Mouse (Mus musculus): ENCODE results near the gene Ankrd44. TPM values are rescaled to one million over a fixed set of nuclear protein-coding genes. Genes with fewer than 3 reads are reported as not detected.
A peak's percentile ranks its signal among the peaks of the same experiment; 100 is the strongest.

Ankrd44 gene
- polyA plus RNA-seq, 1 experiment from 2014 or later = 29.9 TPM

DNA sequence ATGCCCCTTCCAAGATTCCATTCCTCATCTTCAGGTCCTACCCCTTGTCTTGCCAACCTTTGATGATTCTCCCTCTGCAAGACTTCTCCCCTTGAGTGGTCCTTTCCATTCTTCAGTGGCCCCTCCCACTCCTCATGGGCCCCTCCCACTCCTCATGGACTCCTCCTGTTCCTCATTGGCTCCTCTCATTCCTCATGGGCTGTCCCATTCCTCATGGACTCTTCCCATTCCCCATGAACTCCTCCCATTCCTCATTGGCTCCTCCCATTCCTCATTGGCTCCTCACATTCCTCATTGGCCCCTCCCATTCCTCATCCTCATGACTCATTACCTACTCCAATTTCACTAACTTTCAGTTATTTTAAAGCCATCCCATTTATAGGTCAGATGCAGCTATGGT lies 166.3 kb downstream of the Ankrd44 start:
- Histone ChIP-seq H3K4me3 (ENCODE audit: low read depth, low read length) (no peak overlapping the region), H3K9me3 (replicated peaks; ENCODE audit: control insufficient read depth, low read length, poor library complexity, severe bottlenecking) (no peaks in the 10 kb centered on the region), H3K36me3 (ENCODE audit: control insufficient read depth, insufficient read depth, low read length) (peaks cover 5% of the 10 kb centered on the region; the same call in 1 of the 2 replicates), H3K9ac (ENCODE audit: low read depth, low read length) (no peak overlapping the region), H3K27ac (ENCODE audit: low read length) (no peak overlapping the region), H3K27me3 (ENCODE audit: control insufficient read depth, insufficient read depth, low read depth, low read length) (no peaks in the 10 kb centered on the region), H3K4me1 (ENCODE audit: control insufficient read depth, insufficient read depth, low read length) (no peaks in the 10 kb centered on the region), H3K4me2 (ENCODE audit: low read length) (no peak overlapping the region)
- no peak for ATAC-seq

DNA sequence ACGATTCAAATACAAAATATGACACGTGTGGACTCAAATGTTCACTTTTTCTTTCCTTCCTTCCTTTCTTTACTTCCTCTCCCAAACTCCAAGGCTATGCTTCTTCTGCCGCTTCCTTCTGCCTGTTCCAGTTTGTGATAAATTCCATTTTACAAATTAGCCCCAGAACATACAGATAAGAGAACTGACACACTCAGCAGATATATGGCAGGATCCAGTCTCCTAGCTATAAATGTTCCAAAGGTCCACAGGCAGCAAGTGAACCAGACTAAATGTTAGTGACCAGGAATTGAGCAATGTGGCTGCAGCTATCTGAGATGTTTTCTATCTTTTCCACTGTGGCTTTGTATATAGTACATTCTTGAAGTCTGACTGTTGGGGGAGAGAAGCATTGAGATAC lies 168.9 kb downstream of the Ankrd44 start:
- no peak for ATAC-seq

DNA sequence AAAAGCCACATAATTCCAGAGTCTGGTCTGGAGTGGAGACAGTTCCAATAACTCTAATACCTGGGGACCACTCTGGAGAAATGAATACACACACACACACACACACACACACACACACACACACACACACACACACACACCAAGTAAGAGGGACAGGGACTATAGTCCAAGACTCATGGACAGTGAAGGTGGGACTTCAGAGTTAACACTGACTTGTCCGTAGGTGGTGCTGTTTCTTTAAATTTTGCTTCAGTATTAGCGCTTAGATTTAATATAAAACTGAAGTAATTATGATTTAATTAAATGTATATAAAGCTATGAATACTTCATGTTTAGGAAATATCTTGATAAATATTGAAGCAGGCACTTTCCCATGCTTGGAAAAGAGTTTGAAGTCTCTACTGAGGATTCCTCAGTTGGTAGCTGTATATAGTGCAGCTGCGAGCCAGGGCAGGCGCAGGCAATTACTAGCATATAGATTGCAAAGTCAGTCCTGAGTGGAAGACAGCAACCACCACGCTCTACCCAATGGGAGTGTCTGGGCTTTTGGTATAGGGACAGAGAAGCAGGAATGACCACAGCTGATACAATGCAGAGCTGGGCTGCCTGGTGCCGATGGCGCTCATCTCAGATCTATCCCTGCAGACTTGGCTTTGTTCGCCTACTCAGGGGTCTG lies 170.4 kb downstream of the Ankrd44 start:
- Histone ChIP-seq H3K4me1 (ENCODE audit: control insufficient read depth, insufficient read depth, low read length) (no peaks in the 10 kb centered on the region), H3K27ac (ENCODE audit: low read length) (no peak overlapping the region), H3K27me3 (ENCODE audit: control insufficient read depth, insufficient read depth, low read depth, low read length) (no peaks in the 10 kb centered on the region), H3K36me3 (ENCODE audit: control insufficient read depth, insufficient read depth, low read length) (no peaks in the 10 kb centered on the region), H3K4me2 (ENCODE audit: low read length) (no peak overlapping the region), H3K9ac (ENCODE audit: low read depth, low read length) (no peak overlapping the region), H3K9me3 (replicated peaks; ENCODE audit: control insufficient read depth, low read length, poor library complexity, severe bottlenecking) (no peaks in the 10 kb centered on the region), H3K4me3 (ENCODE audit: low read depth, low read length) (no peak overlapping the region)
- 87% methylated on average over 8 of the region's 8 CpGs for whole genome bisulfite sequencing
- ATAC-seq = peak; percentile 51; the same call in 1 of the 2 replicates

More for the DNA sequence above, 168.9 kb downstream of the Ankrd44 start:
- Histone ChIP-seq H3K4me1 (ENCODE audit: control insufficient read depth, insufficient read depth, low read length) (no peaks in the 10 kb centered on the region), H3K9me3 (replicated peaks; ENCODE audit: control insufficient read depth, low read length, poor library complexity, severe bottlenecking) (no peaks in the 10 kb centered on the region), H3K4me2 (ENCODE audit: low read length) (no peak overlapping the region), H3K27ac (ENCODE audit: low read length) (no peak overlapping the region), H3K4me3 (ENCODE audit: low read depth, low read length) (no peak overlapping the region), H3K27me3 (ENCODE audit: control insufficient read depth, insufficient read depth, low read depth, low read length) (no peaks in the 10 kb centered on the region), H3K9ac (ENCODE audit: low read depth, low read length) (no peak overlapping the region), H3K36me3 (ENCODE audit: control insufficient read depth, insufficient read depth, low read length) (peaks cover 5% of the 10 kb centered on the region; the same call in 1 of the 2 replicates)
- 90% methylated on average over 3 of the region's 3 CpGs for WGBS

DNA sequence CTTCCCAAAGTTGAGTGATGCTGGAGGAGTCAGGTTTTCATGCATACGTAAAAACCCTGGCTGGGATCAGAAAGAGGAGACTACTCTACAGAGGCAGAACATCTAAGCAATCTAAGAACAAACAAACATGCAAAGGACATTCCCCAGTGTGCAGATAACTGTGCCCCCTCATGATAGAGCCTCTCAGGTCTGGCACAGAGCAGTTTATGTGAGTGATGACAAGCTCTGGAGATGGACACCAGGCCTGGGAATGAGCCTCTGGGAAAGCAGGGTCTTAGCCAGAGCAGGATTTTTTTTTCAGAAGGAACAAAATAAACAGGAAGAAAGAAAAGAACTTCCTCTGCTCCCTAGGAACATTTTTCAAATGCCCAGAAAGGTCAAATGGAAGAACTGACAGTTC lies 176.2 kb downstream of the Ankrd44 start:
- no peaks in the 10 kb centered on the region for H3K27me3 ChIP-seq (ENCODE audit: control insufficient read depth, insufficient read depth, low read depth, low read length)
- ATAC-seq = no peak
- H3K36me3 ChIP-seq (ENCODE audit: control insufficient read depth, insufficient read depth, low read length) = no peaks in the 10 kb centered on the region
- peaks cover 4% of the 10 kb centered on the region; the same call in 1 of the 2 replicates for H3K4me1 ChIP-seq (ENCODE audit: control insufficient read depth, insufficient read depth, low read length)
- H3K4me3 ChIP-seq (ENCODE audit: low read depth, low read length) = no peak overlapping the region
- H3K9ac ChIP-seq (ENCODE audit: low read depth, low read length) = no peak overlapping the region
- no peak overlapping the region for H3K4me2 ChIP-seq (ENCODE audit: low read length)
- H3K9me3 ChIP-seq (replicated peaks; ENCODE audit: control insufficient read depth, low read length, poor library complexity, severe bottlenecking) = no peaks in the 10 kb centered on the region
- 73% methylated on average over 1 of the region's 1 CpGs for WGBS
- H3K27ac ChIP-seq (ENCODE audit: low read length) = peak overlapping the region; percentile 19; the same call in 1 of the 2 replicates

DNA sequence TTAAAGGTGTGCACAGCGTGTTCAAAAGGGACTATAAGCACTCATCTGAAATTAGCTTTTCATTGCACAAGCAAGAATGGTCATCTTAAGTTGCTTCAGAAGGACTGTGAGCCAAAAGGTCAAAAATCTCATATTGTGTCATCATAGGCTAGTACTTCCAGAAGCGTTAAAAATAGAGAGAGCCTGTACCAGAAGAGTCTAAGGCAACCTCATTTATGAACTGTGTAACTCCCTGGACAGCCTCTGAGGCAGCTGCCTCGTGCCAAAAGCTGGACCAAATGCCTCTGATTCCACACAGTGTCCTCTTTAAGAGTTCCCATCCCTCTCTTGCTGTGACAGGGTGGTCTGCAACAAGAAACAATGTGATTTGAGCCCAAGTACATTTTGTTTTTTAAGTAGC lies 176.7 kb downstream of the Ankrd44 start:
- Histone ChIP-seq H3K4me3 (ENCODE audit: low read depth, low read length) (no peak overlapping the region), H3K4me2 (ENCODE audit: low read length) (no peak overlapping the region), H3K36me3 (ENCODE audit: control insufficient read depth, insufficient read depth, low read length) (no peaks in the 10 kb centered on the region), H3K9me3 (replicated peaks; ENCODE audit: control insufficient read depth, low read length, poor library complexity, severe bottlenecking) (no peaks in the 10 kb centered on the region), H3K27me3 (ENCODE audit: control insufficient read depth, insufficient read depth, low read depth, low read length) (no peaks in the 10 kb centered on the region), H3K9ac (ENCODE audit: low read depth, low read length) (no peak overlapping the region), H3K4me1 (ENCODE audit: control insufficient read depth, insufficient read depth, low read length) (peaks cover 4% of the 10 kb centered on the region; the same call in 1 of the 2 replicates), H3K27ac (ENCODE audit: low read length) (peak overlapping the region; percentile 19; the same call in 1 of the 2 replicates)
- ATAC-seq = no peak
- 70% methylated on average over 3 of the region's 3 CpGs for WGBS

DNA sequence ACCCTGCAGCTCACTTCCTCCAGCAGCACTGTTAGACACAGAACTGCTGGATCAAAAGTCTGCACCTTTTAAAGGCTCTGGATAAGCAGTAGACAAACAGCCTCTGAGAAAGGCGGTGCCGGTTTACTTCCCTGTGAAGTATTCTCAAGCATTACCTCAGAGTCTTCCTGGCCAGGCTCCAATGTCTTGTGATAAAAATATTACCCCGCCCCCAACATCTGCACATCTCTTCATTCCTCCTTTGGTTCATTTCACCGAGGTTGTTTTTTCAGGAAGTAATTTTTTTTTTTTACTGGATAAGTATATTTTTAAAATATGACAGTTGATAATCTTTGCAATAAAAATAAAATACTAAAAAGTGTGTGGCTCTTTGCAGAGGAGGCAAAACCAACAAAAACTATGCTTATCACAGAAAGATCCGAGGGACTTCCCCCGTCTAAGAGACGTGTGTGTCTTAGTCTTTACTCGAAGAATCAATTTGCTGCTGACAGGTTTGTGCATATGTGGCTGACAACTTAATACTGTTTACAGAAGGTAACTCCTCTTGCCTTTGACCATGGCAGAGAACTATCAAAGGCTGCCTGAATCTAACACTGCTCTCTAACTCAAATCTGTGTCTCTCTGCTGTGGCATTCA lies 178.3 kb downstream of the Ankrd44 start:
- Histone ChIP-seq H3K27ac (ENCODE audit: low read length) (peak overlapping the region; percentile 22; the same call in 1 of the 2 replicates), H3K27me3 (ENCODE audit: control insufficient read depth, insufficient read depth, low read depth, low read length) (no peaks in the 10 kb centered on the region), H3K36me3 (ENCODE audit: control insufficient read depth, insufficient read depth, low read length) (no peaks in the 10 kb centered on the region), H3K9me3 (replicated peaks; ENCODE audit: control insufficient read depth, low read length, poor library complexity, severe bottlenecking) (no peaks in the 10 kb centered on the region), H3K9ac (ENCODE audit: low read depth, low read length) (no peak overlapping the region), H3K4me1 (ENCODE audit: control insufficient read depth, insufficient read depth, low read length) (peaks cover 4% of the 10 kb centered on the region; the same call in 1 of the 2 replicates), H3K4me3 (ENCODE audit: low read depth, low read length) (no peak overlapping the region), H3K4me2 (ENCODE audit: low read length) (no peak overlapping the region)
- no peak for ATAC-seq
- WGBS = 59% methylated on average over 8 of the region's 8 CpGs

DNA sequence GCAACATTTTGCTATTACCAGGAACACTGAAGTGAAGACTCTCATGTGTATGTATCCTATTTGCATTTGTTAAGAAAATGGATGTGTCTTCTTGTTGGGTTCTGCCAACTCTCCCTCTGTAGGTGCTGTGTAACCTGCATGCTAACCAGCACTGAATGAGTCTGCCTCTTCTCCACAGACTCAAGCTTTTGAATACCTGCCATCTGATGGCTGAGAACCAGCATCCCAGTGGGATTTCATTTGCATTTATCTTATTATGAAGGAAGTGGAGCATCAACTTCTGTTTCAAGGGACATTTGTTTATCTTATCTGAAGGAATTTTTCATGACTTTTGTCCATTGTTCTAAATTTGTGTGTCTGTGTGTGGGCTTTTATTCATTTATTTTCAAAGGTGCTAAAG lies 180.5 kb downstream of the Ankrd44 start:
- no peak overlapping the region for H3K4me2 ChIP-seq (ENCODE audit: low read length)
- H3K9ac ChIP-seq (ENCODE audit: low read depth, low read length) = no peak overlapping the region
- H3K27ac ChIP-seq (ENCODE audit: low read length) = no peak overlapping the region
- ATAC-seq = no peak
- peaks cover 4% of the 10 kb centered on the region; the same call in 1 of the 2 replicates for H3K4me1 ChIP-seq (ENCODE audit: control insufficient read depth, insufficient read depth, low read length)
- H3K4me3 ChIP-seq (ENCODE audit: low read depth, low read length) = no peak overlapping the region
- no peaks in the 10 kb centered on the region for H3K9me3 ChIP-seq (replicated peaks; ENCODE audit: control insufficient read depth, low read length, poor library complexity, severe bottlenecking)
- H3K36me3 ChIP-seq (ENCODE audit: control insufficient read depth, insufficient read depth, low read length) = no peaks in the 10 kb centered on the region
- no peaks in the 10 kb centered on the region for H3K27me3 ChIP-seq (ENCODE audit: control insufficient read depth, insufficient read depth, low read depth, low read length)

DNA sequence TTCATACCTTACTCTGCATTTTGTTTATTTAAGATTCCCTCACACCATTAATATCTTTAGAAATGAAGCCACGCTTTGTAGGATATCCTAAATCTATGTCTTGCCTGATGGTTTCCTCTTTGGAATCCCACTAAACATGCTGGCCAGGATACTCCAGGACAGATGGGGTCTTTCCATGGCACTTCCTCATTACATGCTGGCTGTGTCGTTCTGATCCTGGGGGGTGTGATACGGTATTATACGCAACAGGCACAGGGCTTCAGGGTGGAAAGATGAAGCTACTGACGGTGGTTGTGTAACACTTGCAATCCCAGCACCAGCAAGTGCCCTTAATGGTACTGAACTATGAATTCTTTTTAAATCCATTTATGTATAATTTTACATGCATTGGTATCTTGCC lies 182.0 kb downstream of the Ankrd44 start:
- no peak for ATAC-seq
- H3K4me2 ChIP-seq (ENCODE audit: low read length) = no peak overlapping the region
- 91% methylated on average over 5 of the region's 5 CpGs for WGBS

DNA sequence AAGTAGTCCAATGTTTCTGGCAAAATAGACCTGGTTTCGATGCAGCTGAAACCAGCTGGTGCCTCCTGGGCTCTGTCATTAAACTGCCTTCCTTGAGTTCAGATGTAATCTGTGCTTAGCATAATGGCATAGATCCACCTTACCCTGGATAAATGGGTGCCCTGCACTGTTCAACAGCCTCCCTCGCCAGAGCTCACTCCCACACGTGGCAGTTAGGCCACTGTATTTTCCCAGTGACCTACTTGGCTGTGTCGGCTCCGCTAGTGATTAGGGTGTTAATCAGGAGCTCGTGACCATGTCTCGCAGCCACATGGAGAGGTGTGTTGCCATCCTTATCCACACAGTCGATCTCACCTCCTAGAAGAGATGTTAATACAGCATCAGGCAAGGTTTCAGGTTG lies 183.1 kb downstream of the Ankrd44 start:
- Histone ChIP-seq H3K4me2 (ENCODE audit: low read length) (no peak overlapping the region), H3K4me3 (ENCODE audit: low read depth, low read length) (no peak overlapping the region), H3K27me3 (ENCODE audit: control insufficient read depth, insufficient read depth, low read depth, low read length) (no peaks in the 10 kb centered on the region), H3K27ac (ENCODE audit: low read length) (no peak overlapping the region), H3K36me3 (ENCODE audit: control insufficient read depth, insufficient read depth, low read length) (no peaks in the 10 kb centered on the region), H3K9me3 (replicated peaks; ENCODE audit: control insufficient read depth, low read length, poor library complexity, severe bottlenecking) (no peaks in the 10 kb centered on the region), H3K9ac (ENCODE audit: low read depth, low read length) (no peak overlapping the region), H3K4me1 (ENCODE audit: control insufficient read depth, insufficient read depth, low read length) (peaks cover under 1% of the 10 kb centered on the region; the same call in 1 of the 2 replicates)
- 86% methylated on average over 8 of the region's 8 CpGs for WGBS
- ATAC-seq = 0 out of 2 replicates have a peak, but pooled peaks have one; percentile 22

More for the DNA sequence above, 182.0 kb downstream of the Ankrd44 start:
- Histone ChIP-seq H3K9ac (ENCODE audit: low read depth, low read length) (no peak overlapping the region), H3K36me3 (ENCODE audit: control insufficient read depth, insufficient read depth, low read length) (no peaks in the 10 kb centered on the region), H3K4me3 (ENCODE audit: low read depth, low read length) (no peak overlapping the region), H3K9me3 (replicated peaks; ENCODE audit: control insufficient read depth, low read length, poor library complexity, severe bottlenecking) (no peaks in the 10 kb centered on the region), H3K27me3 (ENCODE audit: control insufficient read depth, insufficient read depth, low read depth, low read length) (no peaks in the 10 kb centered on the region), H3K27ac (ENCODE audit: low read length) (no peak overlapping the region), H3K4me1 (ENCODE audit: control insufficient read depth, insufficient read depth, low read length) (peaks cover 2% of the 10 kb centered on the region; the same call in 1 of the 2 replicates)
